Mouse (Mus musculus): Measurements from ENCODE around the gene Bcl9. TPM values are rescaled to one million over a fixed set of nuclear protein-coding genes. Genes with fewer than 3 reads are reported as not detected.

Gene Bcl9
- polyA plus RNA-seq, 1 experiment from 2014 or later: 21.2 TPM

- ATAC-seq: 0 out of 2 replicates have a peak, but pooled peaks have one; percentile 28
- peak; percentile 96 for TF ChIP-seq CTCF (IDR thresholded peaks at IDR 0.05; ENCODE audit: low read depth)
These were observed 112.4 kb downstream of the Bcl9 start for GRCm38 (mm10) chr3:97185098-97185860.

GRCm38 (mm10) chr3:97183810-97184209 is 113.9 kb downstream of the Bcl9 start:
- no peak for ATAC-seq
- Histone ChIP-seq H3K27ac (ENCODE audit: low read depth, low read length) (no peak overlapping the region), H3K4me1 (replicated peaks; ENCODE audit: control insufficient read depth, insufficient read depth, low read length) (no peaks in the 10 kb centered on the region), H3K9ac (ENCODE audit: low read depth, low read length) (no peak overlapping the region), H3K27me3 (replicated peaks; ENCODE audit: control insufficient read depth, insufficient read depth, low read length) (no peaks in the 10 kb centered on the region), H3K4me2 (replicated peaks; ENCODE audit: low read depth) (no peak overlapping the region), H3K9me3 (ENCODE audit: control insufficient read depth) (no peaks in the 10 kb centered on the region), H3K36me3 (ENCODE audit: control insufficient read depth, insufficient read depth) (no peaks in the 10 kb centered on the region), H3K4me3 (ENCODE audit: low read depth, low read length) (no peak overlapping the region)
- WGBS: 46% methylated on average over 3 of the region's 3 CpGs
- TF ChIP-seq CTCF (IDR thresholded peaks at IDR 0.05; ENCODE audit: low read depth): peak; percentile 75

More at GRCm38 (mm10) chr3:97185098-97185860, 112.4 kb downstream of the Bcl9 start:
- Histone ChIP-seq H3K27me3 (replicated peaks; ENCODE audit: control insufficient read depth, insufficient read depth, low read length) (no peaks in the 10 kb centered on the region), H3K27ac (ENCODE audit: low read depth, low read length) (no peak overlapping the region), H3K9me3 (ENCODE audit: control insufficient read depth) (no peaks in the 10 kb centered on the region), H3K9ac (ENCODE audit: low read depth, low read length) (no peak overlapping the region), H3K36me3 (ENCODE audit: control insufficient read depth, insufficient read depth) (no peaks in the 10 kb centered on the region), H3K4me2 (replicated peaks; ENCODE audit: low read depth) (no peak overlapping the region), H3K4me3 (ENCODE audit: low read depth, low read length) (no peak overlapping the region), H3K4me1 (replicated peaks; ENCODE audit: control insufficient read depth, insufficient read depth, low read length) (no peaks in the 10 kb centered on the region)
- WGBS: 27% methylated on average over 10 of the region's 10 CpGs

GRCm38 (mm10) chr3:97180527-97180926 is 117.2 kb downstream of the Bcl9 start:
- no peaks in the 10 kb centered on the region for H3K27me3 ChIP-seq (replicated peaks; ENCODE audit: control insufficient read depth, insufficient read depth, low read length)
- H3K36me3 ChIP-seq (ENCODE audit: control insufficient read depth, insufficient read depth): peaks cover 4% of the 10 kb centered on the region; the same call in 1 of the 2 replicates
- WGBS: 55% methylated on average over 6 of the region's 6 CpGs
- H3K27ac ChIP-seq (ENCODE audit: low read depth, low read length): no peak overlapping the region
- H3K9ac ChIP-seq (ENCODE audit: low read depth, low read length): no peak overlapping the region
- no peak for ATAC-seq
- no peak overlapping the region for H3K4me2 ChIP-seq (replicated peaks; ENCODE audit: low read depth)
- no peaks in the 10 kb centered on the region for H3K9me3 ChIP-seq (ENCODE audit: control insufficient read depth)
- H3K4me1 ChIP-seq (replicated peaks; ENCODE audit: control insufficient read depth, insufficient read depth, low read length): no peaks in the 10 kb centered on the region
- no peak for TF ChIP-seq CTCF (IDR thresholded peaks at IDR 0.05; ENCODE audit: low read depth)
- no peak overlapping the region for H3K4me3 ChIP-seq (ENCODE audit: low read depth, low read length)

GRCm38 (mm10) chr3:97178885-97179284 is 118.8 kb downstream of the Bcl9 start:
- Histone ChIP-seq H3K4me3 (ENCODE audit: low read depth, low read length) (no peak overlapping the region), H3K9me3 (ENCODE audit: control insufficient read depth) (no peaks in the 10 kb centered on the region), H3K27ac (ENCODE audit: low read depth, low read length) (no peak overlapping the region), H3K4me2 (replicated peaks; ENCODE audit: low read depth) (no peak overlapping the region), H3K36me3 (ENCODE audit: control insufficient read depth, insufficient read depth) (peaks cover 15% of the 10 kb centered on the region), H3K27me3 (replicated peaks; ENCODE audit: control insufficient read depth, insufficient read depth, low read length) (no peaks in the 10 kb centered on the region), H3K4me1 (replicated peaks; ENCODE audit: control insufficient read depth, insufficient read depth, low read length) (no peaks in the 10 kb centered on the region), H3K9ac (ENCODE audit: low read depth, low read length) (no peak overlapping the region)
- TF ChIP-seq CTCF (IDR thresholded peaks at IDR 0.05; ENCODE audit: low read depth): no peak
- ATAC-seq: no peak
- WGBS: 65% methylated on average over 6 of the region's 6 CpGs

- no peak overlapping the region for H3K27ac ChIP-seq (ENCODE audit: low read depth, low read length)
- no peaks in the 10 kb centered on the region for H3K27me3 ChIP-seq (replicated peaks; ENCODE audit: control insufficient read depth, insufficient read depth, low read length)
- peaks cover 35% of the 10 kb centered on the region for H3K36me3 ChIP-seq (ENCODE audit: control insufficient read depth, insufficient read depth)
- 87% methylated on average over 5 of the region's 5 CpGs for WGBS
- H3K9me3 ChIP-seq (ENCODE audit: control insufficient read depth): no peaks in the 10 kb centered on the region
- no peak overlapping the region for H3K4me3 ChIP-seq (ENCODE audit: low read depth, low read length)
- H3K4me1 ChIP-seq (replicated peaks; ENCODE audit: control insufficient read depth, insufficient read depth, low read length): no peaks in the 10 kb centered on the region
- no peak for TF ChIP-seq CTCF (IDR thresholded peaks at IDR 0.05; ENCODE audit: low read depth)
- no peak overlapping the region for H3K4me2 ChIP-seq (replicated peaks; ENCODE audit: low read depth)
- no peak for ATAC-seq
- H3K9ac ChIP-seq (ENCODE audit: low read depth, low read length): no peak overlapping the region
These were observed 125.1 kb downstream of the Bcl9 start for GRCm38 (mm10) chr3:97172632-97173031.

GRCm38 (mm10) chr3:97172231-97172630 is 125.5 kb downstream of the Bcl9 start:
- Histone ChIP-seq H3K4me2 (replicated peaks; ENCODE audit: low read depth) (no peak overlapping the region), H3K4me3 (ENCODE audit: low read depth, low read length) (no peak overlapping the region), H3K4me1 (replicated peaks; ENCODE audit: control insufficient read depth, insufficient read depth, low read length) (no peaks in the 10 kb centered on the region), H3K36me3 (ENCODE audit: control insufficient read depth, insufficient read depth) (peaks cover 39% of the 10 kb centered on the region), H3K27me3 (replicated peaks; ENCODE audit: control insufficient read depth, insufficient read depth, low read length) (no peaks in the 10 kb centered on the region), H3K9me3 (ENCODE audit: control insufficient read depth) (no peaks in the 10 kb centered on the region), H3K27ac (ENCODE audit: low read depth, low read length) (no peak overlapping the region), H3K9ac (ENCODE audit: low read depth, low read length) (no peak overlapping the region)
- WGBS: 67% methylated on average over 9 of the region's 9 CpGs
- ATAC-seq: no peak
- TF ChIP-seq CTCF (IDR thresholded peaks at IDR 0.05; ENCODE audit: low read depth): no peak

Measured in intestine, postnatal 0 days (tissue).